ENCODE assay signal across 17 mouse cellular contexts in genomic region chr2:10166635-10167034, GRCm38 (mm10). TPM values are rescaled to one million over a fixed set of nuclear protein-coding genes. Genes with fewer than 3 reads are reported as not detected.
DNase-seq lines count a peak whose midpoint lies in the region; ATAC-seq and TF ChIP-seq lines count a peak whose summit lies in the region.
"Had no signal": no experiment of that assay in that cellular context is flagged by ENCODE, and none has a peak within 500 bp of the region (broad histone marks: within the 10 kb centered on the region; RNA-seq: fewer than 3 reads in every experiment).

No protein-coding gene starts in this region.

- TF ChIP-seq CTCF in kidney, postnatal 0 days (IDR thresholded peaks at IDR 0.05; ENCODE audit: low read depth), result no peak

- no peak overlapping the region for H3K4me2 ChIP-seq in kidney, postnatal 0 days (ENCODE audit: low read length)
- H3K4me2 ChIP-seq: neural tube, embryonic 12.5 days had no signal

- no peaks in the 10 kb centered on the region for H3K36me3 ChIP-seq in kidney, postnatal 0 days (ENCODE audit: insufficient read depth, low read length)
- H3K36me3 ChIP-seq: neural tube, embryonic 12.5 days had no signal

- H3K27ac ChIP-seq in kidney, postnatal 0 days, result no peak overlapping the region
- H3K27ac ChIP-seq: hindbrain, postnatal 0 days; neural tube, embryonic 12.5 days had no signal

- no peaks in the 10 kb centered on the region for H3K4me1 ChIP-seq in kidney, postnatal 0 days (replicated peaks; ENCODE audit: insufficient read depth, low read length)
- H3K4me1 ChIP-seq: neural tube, embryonic 12.5 days had no signal

- 22% methylated on average over 6 of the region's 6 CpGs for WGBS in kidney, postnatal 0 days

- no peak for ATAC-seq in kidney, postnatal 0 days (replicated peaks; ENCODE audit: low FRiP score, low read depth)
- ATAC-seq in granulocyte monocyte progenitor cell, adult 5-6 weeks (replicated peaks; ENCODE audit: poor library complexity, severe bottlenecking), result peak; percentile 90
- peak; percentile 90 for ATAC-seq in megakaryocyte, adult 5-6 weeks (ENCODE audit: poor library complexity, severe bottlenecking)
- ATAC-seq in erythroid progenitor cell, adult 5-6 weeks (replicated peaks; ENCODE audit: low FRiP score, poor library complexity, severe bottlenecking), result no peak
- ATAC-seq: CD4-positive, CD25-positive, alpha-beta regulatory T cell, adult 4 months; forebrain, postnatal 0 days; hindbrain, postnatal 0 days; midbrain, embryonic 16.5 days had no signal

- DNase-seq in kidney, postnatal 0 days (ENCODE audit: low spot score), result peak; percentile 52
- DNase-seq in kidney, adult 11 months, result no peak
- peak; percentile 25 for DNase-seq in embryo, embryonic 10.5 days (ENCODE audit: low spot score)
- no peak for DNase-seq in layer of hippocampus, adult 11-12 months (ENCODE audit: low spot score)
- DNase-seq in thymus, postnatal 0 days (ENCODE audit: low spot score), result no peak
- DNase-seq: cerebellum, adult 11-12 months; forebrain, postnatal 0 days; heart, adult 11 months; lung, postnatal 10 days; thymus, adult 2 months had no signal

- no peaks in the 10 kb centered on the region for H3K27me3 ChIP-seq in kidney, postnatal 0 days (ENCODE audit: insufficient read depth, low read length)
- H3K27me3 ChIP-seq: neural tube, embryonic 12.5 days had no signal

- H3K9me3 ChIP-seq in kidney, postnatal 0 days (replicated peaks; ENCODE audit: low read length), result no peaks in the 10 kb centered on the region
- H3K9me3 ChIP-seq: neural tube, embryonic 12.5 days had no signal

- H3K9ac ChIP-seq in kidney, postnatal 0 days (ENCODE audit: low read depth, low read length), result no peak overlapping the region
- H3K9ac ChIP-seq: forebrain, postnatal 0 days; neural tube, embryonic 12.5 days had no signal

- no peak overlapping the region for H3K4me3 ChIP-seq in kidney, postnatal 0 days (replicated peaks; ENCODE audit: low read depth, low read length)
- H3K4me3 ChIP-seq: neural tube, embryonic 12.5 days had no signal

RNA-seq across cellular contexts. Expression of gene Itih5, which starts 13.3 kb away (rescaled TPM):
- 5.0 and 5.1 TPM in 2 replicates for polyA plus RNA-seq in kidney, postnatal 0 days (2015; fragmentation: Nextera tagmentation; extraction: Ambion mirVana)
- 3.6 and 5.8 TPM in 2 replicates for total RNA-seq in granulocyte monocyte progenitor cell, adult 5-6 weeks (2014; fragmentation: Nextera tagmentation)
- 4.7 and 6.2 TPM in 2 replicates for total RNA-seq in granulocyte monocyte progenitor cell, adult 5-6 weeks (2017)
- total RNA-seq in megakaryocyte, adult 5-6 weeks (2015), result 1.5 and 2.1 TPM in 2 replicates
- total RNA-seq in megakaryocyte, adult 5-6 weeks (2017), result 2.2 and 3.5 TPM in 2 replicates
- total RNA-seq in erythroid progenitor cell, adult 5-6 weeks (2015; ENCODE audit: low replicate concordance), result 0.72 and 1.3 TPM in 2 replicates
- total RNA-seq in erythroid progenitor cell, adult 5-6 weeks (2017; ENCODE audit: low replicate concordance), result 0.91 and 1.2 TPM in 2 replicates
- 3.4 and 3.6 TPM in 2 replicates for polyA plus RNA-seq in thymus, postnatal 0 days (2015; fragmentation: Nextera tagmentation; extraction: Ambion mirVana)

RNA-seq across cellular contexts. Expression of gene Itih2, which starts 35.4 kb away (rescaled TPM):
- 0.78 TPM in 2 replicates for polyA plus RNA-seq in kidney, postnatal 0 days (2015; fragmentation: Nextera tagmentation; extraction: Ambion mirVana)
- not detected in 2 replicates for total RNA-seq in granulocyte monocyte progenitor cell, adult 5-6 weeks (2014; fragmentation: Nextera tagmentation)
- total RNA-seq in granulocyte monocyte progenitor cell, adult 5-6 weeks (2017), result not detected in 2 replicates
- not detected in 2 replicates for total RNA-seq in megakaryocyte, adult 5-6 weeks (2015)
- not detected in 2 replicates for total RNA-seq in megakaryocyte, adult 5-6 weeks (2017)
- not detected in 2 replicates for total RNA-seq in erythroid progenitor cell, adult 5-6 weeks (2015; ENCODE audit: low replicate concordance)
- not detected in 2 replicates for total RNA-seq in erythroid progenitor cell, adult 5-6 weeks (2017; ENCODE audit: low replicate concordance)
- 0.12 and 0.14 TPM in 2 replicates for polyA plus RNA-seq in thymus, postnatal 0 days (2015; fragmentation: Nextera tagmentation; extraction: Ambion mirVana)
- polyA plus RNA-seq: CD4-positive, CD25-positive, alpha-beta regulatory T cell, adult 4 months had no signal

Comparison
In these comparisons a context has a peak if more than half of its experiments do, and no peak if none do; other contexts are left out.
1. DNase-seq: peak in kidney, postnatal 0 days (single experiment) and embryo, embryonic 10.5 days (single experiment); none in kidney, adult 11 months (single experiment), layer of hippocampus, adult 11-12 months (single experiment) and thymus, postnatal 0 days (single experiment).
2. ATAC-seq: peak in granulocyte monocyte progenitor cell, adult 5-6 weeks (single experiment) and megakaryocyte, adult 5-6 weeks (single experiment); none in kidney, postnatal 0 days (single experiment) and erythroid progenitor cell, adult 5-6 weeks (single experiment).